Mouse (Mus musculus) heart, postnatal 0 days (tissue): Measurements from ENCODE around the gene Med8. TPM values are rescaled to one million over a fixed set of nuclear protein-coding genes. Genes with fewer than 3 reads are reported as not detected.

Experiments
- ATAC-seq: fragments of 200-750 bp; cut with Nextera tagmentation; 2 replicates; pipeline ENCODE4 v1.8.0; 2017; ENCODE audit warnings: low read depth, moderate number of reproducible peaks, moderate library complexity; ENCODE audit not compliant: insufficient read depth
- DNase-seq: peaks from one replicate; pipeline ENCODE4 v3.0.0-alpha.2; 2016; ENCODE audit warnings: low spot score
- H3K27ac ChIP-seq: fragments of 300-500 bp; sonication (generic); 2 replicates; pipeline ENCODE4 v1.5.1; 2014; ENCODE audit warnings: low read depth, mild to moderate bottlenecking
- H3K27me3 ChIP-seq: fragments of 300-500 bp; sonication (generic); 2 replicates; pipeline ENCODE4 v1.6.1; 2014; ENCODE audit warnings: low read length, mixed read lengths; ENCODE audit not compliant: control insufficient read depth, insufficient read depth
- H3K36me3 ChIP-seq: fragments of 300-500 bp; sonication (generic); replicated peaks from 2 replicates; pipeline ENCODE4 v1.6.1; 2014; ENCODE audit warnings: low read length, mixed read lengths; ENCODE audit not compliant: control insufficient read depth, insufficient read depth
- H3K4me1 ChIP-seq: fragments of 300-500 bp; sonication (generic); 2 replicates; pipeline ENCODE4 v1.6.1; 2014; ENCODE audit warnings: antibody characterized with exemption; ENCODE audit not compliant: control insufficient read depth, insufficient read depth
- H3K4me2 ChIP-seq: fragments of 300-500 bp; sonication (generic); 2 replicates; pipeline ENCODE4 v1.6.1; 2014; ENCODE audit warnings: low read depth, mild to moderate bottlenecking, low read length, moderate library complexity
- H3K4me3 ChIP-seq: fragments of 300-500 bp; sonication (generic); 2 replicates; pipeline ENCODE4 v1.5.1; 2014; ENCODE audit warnings: low read depth, low read length
- H3K9ac ChIP-seq: fragments of 300-500 bp; sonication (generic); replicated peaks from 2 replicates; pipeline ENCODE4 v1.6.1; 2014; ENCODE audit warnings: low read depth, low read length, mixed read lengths
- H3K9me3 ChIP-seq: fragments of 300-500 bp; sonication (generic); replicated peaks from 2 replicates; pipeline ENCODE4 v1.6.1; 2016; ENCODE audit warnings: low read length; ENCODE audit not compliant: control insufficient read depth
- CTCF ChIP-seq: IDR thresholded peaks from 2 replicates; pipeline ENCODE4 v1.5.1; 2016; ENCODE audit warnings: antibody characterized with exemption, control low read depth, low read depth
- EP300 ChIP-seq: IDR thresholded peaks from 2 replicates; pipeline ENCODE4 v1.6.1; 2016; ENCODE audit warnings: antibody characterized with exemption, low read depth
- WGBS: fragments of 180-500 bp; shearing (Covaris S2); extraction: QIAGEN DNeasy Blood & Tissue Kit; methylation state at CpG from one replicate; pipeline ENCODE4 v1.1.7; 2014; 5-methylcytosine and 5-hydroxymethylcytosine counted together
- polyA plus RNA-seq: library from polyadenylated mRNA; unstranded; fragments of >200 nt; fragmentation: Nextera tagmentation; extraction: Ambion mirVana; gene quantifications from 2 replicates; pipeline ENCODE4 v1.2.1, GENCODE M21; 2015
- total RNA-seq: library from RNA; depleted of rRNA; stranded (reverse); fragments of >200 nt; gene quantifications from 2 replicates; pipeline ENCODE4 v1.2.3, GENCODE M21; 2014; ENCODE audit warnings: low replicate concordance; rRNA removed

The Med8 gene
- total and polyA plus RNA-seq, 2 experiments from 2014 or later = 17.3 to 58.8 TPM

- WGBS = 41% methylated on average over 24 of the region's 24 CpGs
- H3K4me2 ChIP-seq = peak overlapping the region; percentile 64
- H3K4me3 ChIP-seq = peak overlapping the region; percentile 42
- DNase-seq (no peak), ATAC-seq (0 out of 2 replicates have a peak, but pooled peaks have one; percentile 5)
- TF ChIP-seq CTCF (no peak), EP300 (no peak)
- H3K4me1 ChIP-seq = peaks cover 12% of the 10 kb centered on the region; the same call in 1 of the 2 replicates
- no peaks in the 10 kb centered on the region for H3K9me3 ChIP-seq
- no peaks in the 10 kb centered on the region for H3K27me3 ChIP-seq
- H3K9ac ChIP-seq = 0 out of 2 replicates have a peak overlapping the region, but pooled peaks have one; percentile 35
- no peaks in the 10 kb centered on the region for H3K36me3 ChIP-seq
- H3K27ac ChIP-seq = no peak overlapping the region
These were observed 37.4 kb downstream of the Med8 start for GRCm38 (mm10) chr4:118446415-118447153.

GRCm38 (mm10) chr4:118457345-118457975 lies 48.3 kb downstream of the Med8 start, which contains the start of gene Mpl:
Gene Mpl, minus strand, starts transcription at chr4:118457513.
- H3K4me1 ChIP-seq = no peaks in the 10 kb centered on the region
- no peaks in the 10 kb centered on the region for H3K36me3 ChIP-seq
- no peak for DNase-seq
- WGBS = 57% methylated on average over 9 of the region's 9 CpGs
- ATAC-seq = no peak
- H3K9ac ChIP-seq = no peak within 1 kb of the TSS
- H3K9me3 ChIP-seq = no peaks in the 10 kb centered on the region
- no peaks in the 10 kb centered on the region for H3K27me3 ChIP-seq
- no peak within 1 kb of the TSS for H3K27ac ChIP-seq
- TF ChIP-seq CTCF (no peak), EP300 (no peak)
- no peak within 1 kb of the TSS for H3K4me2 ChIP-seq
- H3K4me3 ChIP-seq = no peak within 1 kb of the TSS

GRCm38 (mm10) chr4:118464956-118465355 lies 55.8 kb downstream of the Med8 start:
- DNase-seq (no peak), ATAC-seq (no peak)
- Histone ChIP-seq H3K4me2 (no peak overlapping the region), H3K4me3 (no peak overlapping the region), H3K27me3 (no peaks in the 10 kb centered on the region), H3K27ac (no peak overlapping the region), H3K36me3 (no peaks in the 10 kb centered on the region), H3K9me3 (no peaks in the 10 kb centered on the region), H3K4me1 (no peaks in the 10 kb centered on the region), H3K9ac (no peak overlapping the region)
- TF ChIP-seq CTCF = no peak
- no peak for TF ChIP-seq EP300
- 66% methylated on average over 3 of the region's 3 CpGs for WGBS

Other genes starting within 250 kb of the Med8 start
- gene Kdm4a, start 229.3 kb upstream of the Med8 start, total RNA-seq = 30.0 and 45.5 TPM in 2 replicates
- gene Kdm4a, start 229.3 kb upstream of the Med8 start, polyA plus RNA-seq = 15.3 and 17.8 TPM in 2 replicates
- 33.7 and 40.8 TPM in 2 replicates for gene Ptprf, start 117.9 kb upstream of the Med8 start, total RNA-seq
- 5.2 and 5.9 TPM in 2 replicates for gene Ptprf, start 117.9 kb upstream of the Med8 start, polyA plus RNA-seq
- 15.4 and 23.5 TPM in 2 replicates for gene Szt2, start 64 bp upstream of the Med8 start, total RNA-seq
- gene Szt2, start 64 bp upstream of the Med8 start, polyA plus RNA-seq = 2.0 and 2.3 TPM in 2 replicates
- gene Elovl1, start 18.8 kb downstream of the Med8 start, total RNA-seq = 44.4 and 74.3 TPM in 2 replicates
- 49.8 and 49.9 TPM in 2 replicates for gene Elovl1, start 18.8 kb downstream of the Med8 start, polyA plus RNA-seq
- 78.4 and 155 TPM in 2 replicates for gene Cdc20, start 28.0 kb downstream of the Med8 start, total RNA-seq
- gene Cdc20, start 28.0 kb downstream of the Med8 start, polyA plus RNA-seq = 57.5 and 57.8 TPM in 2 replicates
- gene Mpl, start 48.2 kb downstream of the Med8 start, total RNA-seq = 1.5 and 2.2 TPM in 2 replicates
- gene Mpl, start 48.2 kb downstream of the Med8 start, polyA plus RNA-seq = 0.41 and 0.51 TPM in 2 replicates
- 116 and 120 TPM in 2 replicates for gene Tie1, start 80.7 kb downstream of the Med8 start, total RNA-seq
- gene Tie1, start 80.7 kb downstream of the Med8 start, polyA plus RNA-seq = 43.4 and 48.0 TPM in 2 replicates
- gene 2610528J11Rik, start 117.7 kb downstream of the Med8 start, total RNA-seq = not detected in 2 replicates
- gene 2610528J11Rik, start 117.7 kb downstream of the Med8 start, polyA plus RNA-seq = 0.12 TPM in 1 of 2 replicates, not detected in the other
- 1.5 and 7.3 TPM in 2 replicates for gene Tmem125, start 134.7 kb downstream of the Med8 start, total RNA-seq
- gene Tmem125, start 134.7 kb downstream of the Med8 start, polyA plus RNA-seq = 0.26 and 0.27 TPM in 2 replicates
- gene Cfap57, start 211.4 kb downstream of the Med8 start, total RNA-seq = 0.12 TPM in 1 of 2 replicates, not detected in the other
- 0.07 and 0.11 TPM in 2 replicates for gene Cfap57, start 211.4 kb downstream of the Med8 start, polyA plus RNA-seq
- gene Ebna1bp2, start 211.5 kb downstream of the Med8 start, total RNA-seq = 5.9 and 49.2 TPM in 2 replicates
- 64.4 and 68.9 TPM in 2 replicates for gene Ebna1bp2, start 211.5 kb downstream of the Med8 start, polyA plus RNA-seq
- not detected in 2 replicates for gene Olfr62, start 249.6 kb downstream of the Med8 start, total RNA-seq
- not detected in 2 replicates for gene Olfr62, start 249.6 kb downstream of the Med8 start, polyA plus RNA-seq